Mouse (Mus musculus) liver, postnatal 0 days (tissue): ENCODE data around the gene Usf1. TPM values are rescaled to one million over a fixed set of nuclear protein-coding genes. Genes with fewer than 3 reads are reported as not detected.

Experiments
- ATAC-seq: fragments of 200-750 bp; cut with Nextera tagmentation; 2 replicates; pipeline ENCODE4 v1.8.0; 2017; ENCODE audit warnings: mild to moderate bottlenecking, moderate library complexity
- DNase-seq: peaks from one replicate; pipeline ENCODE4 v3.0.0-alpha.2; 2016
- H3K27ac ChIP-seq: fragments of 300-500 bp; sonication (generic); 2 replicates; pipeline ENCODE4 v1.5.1; 2014; ENCODE audit warnings: antibody characterized with exemption, moderate library complexity, mild to moderate bottlenecking, low read depth
- H3K27me3 ChIP-seq: fragments of 300-500 bp; sonication (generic); 2 replicates; pipeline ENCODE4 v1.6.1; 2014; ENCODE audit warnings: low read length, control low read depth, mixed read lengths; ENCODE audit not compliant: insufficient read depth
- H3K36me3 ChIP-seq: fragments of 300-500 bp; sonication (generic); replicated peaks from 2 replicates; pipeline ENCODE4 v1.6.1; 2014; ENCODE audit warnings: mild to moderate bottlenecking, control low read depth, low read length, moderate library complexity, mixed read lengths; ENCODE audit not compliant: insufficient read depth
- H3K4me1 ChIP-seq: fragments of 300-500 bp; sonication (generic); 2 replicates; pipeline ENCODE4 v1.6.1; 2014; ENCODE audit warnings: antibody characterized with exemption, mild to moderate bottlenecking, control low read depth; ENCODE audit not compliant: insufficient read depth
- H3K4me2 ChIP-seq: fragments of 300-500 bp; sonication (generic); 2 replicates; pipeline ENCODE4 v1.6.1; 2014; ENCODE audit warnings: low read depth, mild to moderate bottlenecking, low read length, moderate library complexity, mixed read lengths
- H3K4me3 ChIP-seq: fragments of 300-500 bp; sonication (generic); 2 replicates; pipeline ENCODE4 v1.5.1; 2014; ENCODE audit warnings: low read depth, low read length
- H3K9ac ChIP-seq: fragments of 300-500 bp; sonication (generic); replicated peaks from 2 replicates; pipeline ENCODE4 v1.6.1; 2014; ENCODE audit warnings: mild to moderate bottlenecking, moderate library complexity
- H3K9me3 ChIP-seq: fragments of 300-500 bp; sonication (generic); 2 replicates; pipeline ENCODE4 v1.6.1; 2016; ENCODE audit warnings: mild to moderate bottlenecking, control low read depth, low read length, mixed read lengths
- CTCF ChIP-seq: sonication (generic); IDR thresholded peaks from 2 replicates; pipeline ENCODE4 v1.5.1; 2016; ENCODE audit warnings: antibody characterized with exemption, low read depth
- EP300 ChIP-seq: IDR thresholded peaks from 2 replicates; pipeline ENCODE4 v1.6.1; 2016; ENCODE audit warnings: antibody characterized with exemption, low read depth, mild to moderate bottlenecking
- WGBS: fragments of 180-500 bp; shearing (Covaris S2); extraction: QIAGEN DNeasy Blood & Tissue Kit; methylation state at CpG from one replicate; pipeline ENCODE4 v1.1.7; 2014; ENCODE audit not compliant: insufficient replicate concordance; 5-methylcytosine and 5-hydroxymethylcytosine counted together
- polyA plus RNA-seq: library from polyadenylated mRNA; unstranded; fragments of >200 nt; fragmentation: Nextera tagmentation; extraction: Ambion mirVana; gene quantifications from 2 replicates; pipeline ENCODE4 v1.2.1, GENCODE M21; 2015

Usf1 gene
- polyA plus RNA-seq, 1 experiment from 2014 or later, result 25.4 TPM

GRCm38 (mm10) chr1:171378298-171378697 is 32.8 kb upstream of the Usf1 start:
- Histone ChIP-seq H3K9ac (no peak overlapping the region), H3K9me3 (no peaks in the 10 kb centered on the region), H3K27me3 (0 out of 2 replicates have a peak, but pooled peaks cover 13% of the 10 kb centered on the region), H3K36me3 (no peaks in the 10 kb centered on the region), H3K4me3 (no peak overlapping the region), H3K4me2 (no peak overlapping the region), H3K4me1 (peaks cover 11% of the 10 kb centered on the region), H3K27ac (no peak overlapping the region)
- ATAC-seq (no peak), DNase-seq (no peak)
- TF ChIP-seq CTCF (no peak), EP300 (no peak)
- WGBS, result 69% methylated on average over 6 of the region's 6 CpGs

GRCm38 (mm10) chr1:171379935-171380599 is 31.0 kb upstream of the Usf1 start:
- WGBS, result 4% methylated on average over 31 of the region's 31 CpGs
- peak; percentile 81 for ATAC-seq
- peaks cover 11% of the 10 kb centered on the region for H3K4me1 ChIP-seq
- peak; percentile 83 for DNase-seq
- H3K36me3 ChIP-seq, result no peaks in the 10 kb centered on the region
- no peak overlapping the region for H3K27ac ChIP-seq
- TF ChIP-seq CTCF (peak; percentile 86), EP300 (no peak)
- H3K4me2 ChIP-seq, result peak overlapping the region; percentile 58
- 0 out of 2 replicates have a peak, but pooled peaks cover 13% of the 10 kb centered on the region for H3K27me3 ChIP-seq
- peak overlapping the region; percentile 13; the same call in 1 of the 2 replicates for H3K9ac ChIP-seq
- no peaks in the 10 kb centered on the region for H3K9me3 ChIP-seq
- H3K4me3 ChIP-seq, result no peak overlapping the region

- H3K27ac ChIP-seq, result no peak overlapping the region
- H3K36me3 ChIP-seq, result no peaks in the 10 kb centered on the region
- no peak for DNase-seq
- peak; percentile 28 for TF ChIP-seq CTCF
- TF ChIP-seq EP300, result no peak
- peaks cover 11% of the 10 kb centered on the region for H3K4me1 ChIP-seq
- no peak overlapping the region for H3K4me2 ChIP-seq
- 0 out of 2 replicates have a peak, but pooled peaks cover 13% of the 10 kb centered on the region for H3K27me3 ChIP-seq
- H3K9ac ChIP-seq, result no peak overlapping the region
- H3K4me3 ChIP-seq, result no peak overlapping the region
- no peaks in the 10 kb centered on the region for H3K9me3 ChIP-seq
- ATAC-seq, result no peak
- 65% methylated on average over 11 of the region's 11 CpGs for WGBS
These were observed 29.0 kb upstream of the Usf1 start for GRCm38 (mm10) chr1:171382096-171382620.

GRCm38 (mm10) chr1:171384361-171384760 is 26.8 kb upstream of the Usf1 start:
- no peak for DNase-seq
- Histone ChIP-seq H3K36me3 (no peaks in the 10 kb centered on the region), H3K4me3 (no peak overlapping the region), H3K4me2 (no peak overlapping the region), H3K9ac (no peak overlapping the region), H3K27ac (no peak overlapping the region), H3K9me3 (no peaks in the 10 kb centered on the region), H3K27me3 (0 out of 2 replicates have a peak, but pooled peaks cover 11% of the 10 kb centered on the region), H3K4me1 (peaks cover 11% of the 10 kb centered on the region)
- 64% methylated on average over 9 of the region's 9 CpGs for WGBS
- TF ChIP-seq CTCF (no peak), EP300 (no peak)
- ATAC-seq, result no peak

- ATAC-seq (no peak), DNase-seq (no peak)
- Histone ChIP-seq H3K9me3 (no peaks in the 10 kb centered on the region), H3K27me3 (0 out of 2 replicates have a peak, but pooled peaks cover 8% of the 10 kb centered on the region), H3K4me2 (no peak overlapping the region), H3K9ac (no peak overlapping the region), H3K4me1 (peaks cover 5% of the 10 kb centered on the region), H3K27ac (no peak overlapping the region), H3K36me3 (no peaks in the 10 kb centered on the region), H3K4me3 (no peak overlapping the region)
- WGBS, result 68% methylated on average over 9 of the region's 9 CpGs
- TF ChIP-seq CTCF (peak; percentile 35; the same call in 1 of the 2 replicates), EP300 (no peak)
These were observed 25.9 kb upstream of the Usf1 start for GRCm38 (mm10) chr1:171385171-171385570.

GRCm38 (mm10) chr1:171387099-171387498 is 24.0 kb upstream of the Usf1 start:
- no peaks in the 10 kb centered on the region for H3K27me3 ChIP-seq
- 58% methylated on average over 6 of the region's 6 CpGs for WGBS
- no peaks in the 10 kb centered on the region for H3K9me3 ChIP-seq
- H3K27ac ChIP-seq, result no peak overlapping the region
- DNase-seq (no peak), ATAC-seq (no peak)
- H3K4me1 ChIP-seq, result 0 out of 2 replicates have a peak, but pooled peaks cover 3% of the 10 kb centered on the region
- no peaks in the 10 kb centered on the region for H3K36me3 ChIP-seq
- H3K9ac ChIP-seq, result no peak overlapping the region
- TF ChIP-seq EP300 (no peak), CTCF (peak; percentile 61)
- no peak overlapping the region for H3K4me2 ChIP-seq
- H3K4me3 ChIP-seq, result no peak overlapping the region
